Mouse (Mus musculus): ENCODE measurements around the gene 4921524J17Rik.

DNA sequence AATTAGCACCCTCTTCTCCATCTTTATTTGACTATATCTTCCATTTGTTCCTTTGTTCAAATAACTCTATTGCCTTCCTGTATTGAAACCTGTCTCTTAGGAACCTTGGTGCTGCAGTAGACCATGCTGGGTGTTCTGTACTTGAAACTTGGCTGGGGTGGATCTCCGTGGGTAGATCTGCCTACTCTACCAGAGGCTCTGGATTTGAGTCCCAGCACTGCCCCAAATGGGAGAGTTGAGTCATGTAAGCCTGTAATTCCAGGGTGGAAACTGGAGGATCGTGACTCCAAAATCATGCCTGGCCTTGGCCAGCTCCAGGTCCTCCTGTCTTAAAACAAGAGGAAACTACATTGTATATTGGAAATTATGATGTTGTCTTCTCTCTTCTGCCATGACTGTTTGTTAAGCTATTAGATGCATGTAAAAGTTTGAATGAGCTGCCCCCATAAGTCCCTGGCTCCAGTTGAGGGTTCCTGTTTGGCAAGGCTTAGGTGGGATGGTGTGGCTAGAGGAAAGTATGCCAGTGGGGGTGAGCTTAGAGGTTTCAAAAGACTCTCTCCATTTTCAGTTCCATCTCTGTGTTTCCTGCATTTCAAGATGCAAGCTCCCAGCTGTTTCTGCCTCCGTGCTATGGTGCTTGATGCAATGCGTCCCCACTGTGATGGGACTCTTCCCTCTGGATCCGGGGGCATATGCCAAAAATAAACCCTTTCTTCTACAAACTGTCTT lies 60.7 kb downstream of the 4921524J17Rik start:
- TF ChIP-seq POLR2A (IDR thresholded peaks at IDR 0.05; ENCODE audit: borderline replicate concordance, low read depth, low read length) (no peak), CTCF (IDR thresholded peaks at IDR 0.05; ENCODE audit: low read depth, low read length) (no peak)
